Mouse (Mus musculus) cerebellum, adult 9-11 months (tissue): ENCODE measurements around the gene Fam171a2.

ENCODE experiments used
- DNase-seq: peaks from one replicate; pipeline ENCODE4 v3.0.0; 2022

Fam171a2 gene

DNA sequence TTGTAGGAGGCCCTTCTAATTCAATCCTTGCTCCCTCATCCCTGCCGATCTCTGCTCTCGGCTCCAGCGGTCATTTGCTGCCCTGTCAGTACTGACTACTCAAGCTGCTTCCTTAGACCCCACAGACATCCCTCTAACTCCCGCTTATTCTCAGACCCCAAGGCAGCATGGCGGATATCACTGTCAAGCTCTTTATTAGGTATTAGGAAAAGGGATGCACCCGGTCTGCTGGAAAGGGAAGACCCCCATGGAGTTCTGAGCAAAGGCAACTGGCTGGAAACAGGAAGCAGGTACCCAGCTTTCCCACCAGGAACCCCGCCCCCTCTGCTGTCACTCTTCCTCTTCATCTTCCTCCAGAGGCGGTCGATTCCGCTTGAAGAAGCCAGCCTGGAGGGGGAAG is 5.6 kb upstream of the Fam171a2 start:
- DNase-seq, result peak; percentile 36

DNA sequence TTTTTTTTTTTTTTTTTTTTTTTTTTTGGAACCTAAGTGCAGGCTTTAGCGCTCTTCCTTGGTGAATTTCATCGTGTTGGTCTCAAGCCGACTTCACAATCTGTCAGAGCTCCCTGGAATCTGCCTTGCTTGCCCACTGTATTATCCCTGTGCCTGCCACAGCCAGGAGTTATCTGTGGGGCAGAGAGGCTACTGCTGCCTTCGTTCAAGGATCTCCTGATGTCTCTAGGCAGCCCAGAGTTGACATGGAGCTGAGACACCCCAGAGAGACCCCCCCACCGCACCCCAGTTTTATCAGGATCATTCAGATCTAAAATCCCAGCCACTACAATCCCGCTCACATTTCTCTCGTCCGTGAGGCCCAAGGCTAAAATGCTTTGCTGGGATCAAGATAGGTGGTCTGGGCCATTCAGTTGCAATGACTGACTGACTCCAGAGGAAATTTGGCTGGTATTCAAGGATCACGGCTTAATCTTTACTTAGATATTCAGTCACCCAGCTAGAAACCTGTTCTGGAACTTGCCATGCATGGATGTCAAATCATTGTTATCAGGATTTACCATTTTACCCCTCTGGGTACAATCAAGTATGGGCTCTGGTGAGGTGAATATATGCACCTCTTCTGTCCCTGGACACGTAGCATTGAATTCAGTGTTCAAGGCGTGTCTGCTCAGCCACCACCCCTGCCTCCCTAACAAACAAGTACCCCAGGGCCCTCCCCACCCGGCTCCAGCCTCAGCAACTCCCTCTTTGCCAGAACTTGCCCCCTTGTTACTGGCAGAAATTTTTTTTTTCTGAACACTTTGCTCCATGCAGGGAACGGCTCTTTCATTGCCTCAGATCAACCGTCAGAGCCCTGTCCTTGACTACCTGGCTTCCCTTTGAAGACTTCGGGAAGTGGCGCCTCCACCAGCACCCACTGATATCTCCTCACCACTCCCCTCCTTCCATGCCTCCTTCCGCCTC is 1.8 kb upstream of the Fam171a2 start:
- peak; percentile 78 for DNase-seq

DNA sequence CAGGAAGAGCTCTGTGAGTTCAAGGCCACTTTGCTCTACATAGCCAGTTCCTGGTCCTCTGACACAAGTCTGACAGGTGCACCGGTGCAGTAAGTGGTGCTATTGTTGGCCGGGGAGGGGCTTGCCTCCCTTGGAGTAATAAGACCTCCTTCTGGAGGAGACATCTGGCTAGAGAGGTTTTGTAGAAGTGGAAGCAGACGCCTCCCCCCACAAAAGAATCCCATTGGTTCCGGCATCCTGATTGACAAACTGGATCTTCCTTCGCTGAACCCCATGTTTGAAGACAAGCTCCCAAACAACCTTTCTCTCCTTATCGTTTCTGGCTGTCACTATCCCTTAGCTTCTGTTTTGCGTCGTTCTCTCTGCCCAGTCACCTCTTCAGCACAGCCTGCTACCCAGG is 845 bp upstream of the Fam171a2 start:
- DNase-seq, result peak; percentile 68

DNA sequence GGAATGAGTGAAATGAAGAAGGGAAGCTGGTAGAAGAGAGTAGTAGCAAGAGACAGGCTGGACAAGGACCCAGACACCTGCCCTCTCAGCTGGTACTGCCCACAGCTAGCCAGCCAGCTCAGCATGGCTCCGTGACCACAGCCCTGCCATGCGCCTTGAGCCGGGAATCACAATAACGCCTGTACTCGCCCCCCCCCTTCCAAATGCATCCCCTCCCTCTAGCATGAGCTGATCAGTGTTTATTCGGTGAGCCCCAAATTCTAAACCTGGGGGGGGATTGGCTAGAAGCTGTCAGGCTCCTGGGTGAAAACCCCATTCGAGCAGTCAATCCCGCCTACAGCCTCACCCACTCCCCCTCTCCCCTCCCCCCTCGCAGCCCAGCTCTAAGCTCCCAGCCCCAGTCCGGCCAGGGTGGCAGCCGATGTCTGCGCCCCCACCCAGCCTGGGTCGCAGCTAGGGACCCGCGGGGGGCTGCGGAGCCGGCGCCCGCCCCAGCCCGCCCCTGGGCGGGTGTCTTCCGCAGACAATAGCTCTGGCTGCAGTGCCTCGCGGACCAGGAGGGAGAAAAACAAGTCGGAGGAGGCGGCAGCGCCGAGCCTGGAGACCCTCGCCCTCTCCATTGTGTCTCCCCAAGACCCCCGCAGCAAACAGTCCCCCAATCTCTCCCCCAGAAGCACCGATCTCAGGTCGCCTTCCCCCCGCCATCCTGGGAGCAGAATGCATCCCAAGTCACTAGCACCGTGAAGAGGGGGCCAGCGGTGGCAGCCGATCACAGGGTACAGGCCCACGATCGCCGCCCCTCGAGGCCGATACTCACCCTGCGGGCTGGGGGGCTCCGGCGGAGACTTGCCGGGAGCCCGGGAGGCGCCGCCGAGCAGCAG is 661 bp downstream of the Fam171a2 start:
- peak; percentile 84 for DNase-seq

DNA sequence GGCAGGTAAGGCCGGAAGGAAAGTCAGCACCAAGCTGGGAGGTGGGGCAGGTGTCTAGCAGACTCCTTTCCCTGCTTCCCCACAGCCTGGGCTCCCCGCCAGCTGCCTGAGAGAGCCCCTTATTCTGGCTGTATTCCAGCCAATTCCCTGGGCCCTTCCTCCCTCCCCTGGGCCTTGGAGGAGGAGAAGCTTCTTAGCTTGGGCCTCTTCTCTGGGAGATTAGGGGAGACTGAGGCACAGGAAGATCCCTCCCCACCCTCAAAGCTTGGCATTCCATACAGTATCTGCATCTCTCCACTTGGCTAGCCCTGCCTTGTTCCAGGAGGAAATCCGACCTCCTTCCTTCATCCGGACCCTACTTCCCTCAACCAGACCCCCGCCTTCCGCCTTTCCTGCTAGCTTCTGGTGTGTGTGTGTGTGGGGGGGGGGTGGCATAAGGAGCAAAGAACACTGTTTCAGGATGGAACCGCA is 1.6 kb downstream of the Fam171a2 start:
- peak; percentile 80 for DNase-seq

DNA sequence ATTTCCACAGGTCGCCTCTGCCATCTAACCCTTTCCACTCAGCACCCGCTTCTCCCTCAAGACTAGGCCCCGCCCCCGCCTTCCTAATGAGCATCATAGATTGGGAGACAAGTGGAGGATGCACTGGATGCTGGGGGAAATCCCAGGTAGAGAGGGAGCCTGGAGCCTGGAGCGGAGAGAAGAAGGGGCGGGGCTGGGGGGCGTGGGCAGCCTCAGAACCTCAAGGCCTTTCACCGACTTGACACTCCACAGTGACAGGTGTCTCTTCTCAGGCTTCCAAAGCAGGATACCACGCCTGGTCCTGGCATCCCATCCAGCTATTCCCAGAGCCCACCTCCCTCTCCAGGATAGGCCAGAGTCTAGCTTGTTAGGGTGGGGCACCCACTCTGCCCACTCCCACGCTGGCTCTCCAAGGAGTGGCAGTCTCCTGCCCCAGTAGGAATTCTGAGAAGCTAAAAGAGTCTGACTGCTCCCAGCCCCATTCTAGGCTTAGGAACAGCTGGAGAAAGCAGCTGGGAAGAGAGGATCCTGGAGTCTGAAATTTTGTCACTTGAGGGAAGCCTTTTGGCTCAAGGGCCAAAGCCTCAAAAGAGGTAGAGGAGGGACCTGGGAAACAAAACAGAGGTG is 2.1 kb downstream of the Fam171a2 start:
- peak; percentile 67 for DNase-seq

DNA sequence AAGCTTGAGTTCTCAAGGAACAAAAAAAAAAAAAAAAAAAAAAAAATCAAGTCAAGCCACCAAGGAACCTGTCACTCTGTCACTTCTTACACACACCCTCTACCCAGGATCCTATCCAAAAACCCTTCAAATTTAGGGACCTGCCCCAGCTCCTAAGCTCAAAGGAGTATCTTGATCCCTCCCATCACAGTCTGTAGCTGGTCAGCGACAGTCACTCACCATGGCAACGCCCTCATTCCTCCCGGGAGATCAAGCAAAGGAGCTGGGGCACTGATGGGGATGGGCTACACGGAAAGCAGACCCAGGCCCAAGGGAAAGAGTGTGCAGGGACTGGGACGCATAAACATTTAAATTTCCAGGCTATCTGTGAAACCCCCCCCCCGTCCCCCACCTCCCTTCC is 2.7 kb downstream of the Fam171a2 start:
- DNase-seq, result peak; percentile 14

DNA sequence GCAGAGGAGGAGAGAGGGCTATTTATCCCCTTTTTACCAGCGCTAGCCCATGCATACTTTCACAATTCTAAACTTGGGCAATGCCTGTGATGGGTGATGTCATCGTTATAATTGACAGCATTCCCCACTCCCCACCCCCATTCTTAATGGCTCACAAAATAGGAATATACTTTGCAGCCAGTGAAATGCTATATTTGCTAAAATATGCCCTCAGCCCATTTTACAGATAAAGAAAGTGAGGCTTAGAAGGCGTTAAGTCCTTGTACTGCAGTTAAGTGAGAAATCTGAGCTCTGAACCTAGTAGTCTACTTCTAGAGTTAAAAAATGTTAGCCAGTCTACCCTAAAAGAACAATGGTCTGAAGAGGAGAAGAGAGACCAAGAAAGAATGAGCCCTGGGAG is 3.2 kb downstream of the Fam171a2 start:
- DNase-seq, result no peak

DNA sequence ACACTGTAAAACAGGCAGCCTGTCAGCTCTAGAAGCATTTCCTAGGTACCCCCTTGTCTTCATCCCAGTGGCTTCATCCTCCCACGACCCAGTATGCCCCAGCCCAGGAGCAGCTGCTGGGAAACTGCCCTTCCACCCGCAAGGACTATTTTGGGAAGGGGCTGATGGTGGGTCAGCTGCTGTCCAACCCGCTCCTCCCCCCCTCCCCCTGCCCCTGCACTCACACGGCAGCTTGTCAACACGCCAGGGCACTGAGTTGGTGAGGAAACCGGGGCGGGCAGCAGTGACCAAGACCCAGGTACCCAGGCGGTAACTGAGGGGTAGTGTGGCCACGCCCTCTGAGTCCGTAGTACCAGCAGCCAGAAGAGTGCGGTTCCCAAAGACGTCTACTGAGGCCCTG is 3.7 kb downstream of the Fam171a2 start:
- DNase-seq, result peak; percentile 59

DNA sequence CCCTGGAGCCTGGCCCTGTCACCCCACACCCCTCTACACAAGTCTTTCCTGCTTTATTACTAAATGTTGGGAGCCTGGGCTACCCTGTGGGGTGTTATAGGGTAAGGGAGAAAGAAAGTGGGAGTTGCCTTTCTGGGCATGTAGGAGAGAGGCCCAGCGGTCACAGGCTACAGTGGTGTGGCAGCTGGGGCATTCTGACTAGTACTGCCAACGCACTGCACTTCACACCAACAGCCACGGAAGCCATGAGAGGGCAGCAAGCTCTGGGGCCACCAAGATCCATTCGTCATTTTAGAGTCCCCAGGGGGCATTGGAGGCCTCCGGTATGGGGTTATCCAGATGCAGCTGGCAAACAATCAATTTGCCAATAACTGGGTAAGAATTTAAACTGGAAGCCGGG is 5.4 kb downstream of the Fam171a2 start:
- DNase-seq, result no peak

DNA sequence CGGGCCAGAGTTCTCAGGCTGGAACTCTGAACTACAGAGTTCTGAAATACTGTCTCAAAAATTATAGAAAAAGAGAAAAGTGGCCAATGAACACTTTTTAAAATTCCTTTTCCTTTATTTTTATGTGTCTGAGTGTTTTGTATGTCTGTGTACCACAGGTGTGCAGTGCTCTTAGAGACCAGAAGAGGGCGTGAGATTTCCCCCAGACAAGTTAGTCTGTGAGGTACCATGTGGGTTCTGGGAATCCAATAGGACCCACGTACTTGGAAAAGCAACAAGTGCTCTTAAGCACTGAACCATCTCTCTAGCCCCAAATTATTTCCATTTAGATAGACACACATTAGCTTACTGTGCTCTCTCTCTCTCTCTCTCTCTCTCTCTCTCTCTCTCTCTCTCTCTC is 6.0 kb downstream of the Fam171a2 start:
- DNase-seq, result no peak

DNA sequence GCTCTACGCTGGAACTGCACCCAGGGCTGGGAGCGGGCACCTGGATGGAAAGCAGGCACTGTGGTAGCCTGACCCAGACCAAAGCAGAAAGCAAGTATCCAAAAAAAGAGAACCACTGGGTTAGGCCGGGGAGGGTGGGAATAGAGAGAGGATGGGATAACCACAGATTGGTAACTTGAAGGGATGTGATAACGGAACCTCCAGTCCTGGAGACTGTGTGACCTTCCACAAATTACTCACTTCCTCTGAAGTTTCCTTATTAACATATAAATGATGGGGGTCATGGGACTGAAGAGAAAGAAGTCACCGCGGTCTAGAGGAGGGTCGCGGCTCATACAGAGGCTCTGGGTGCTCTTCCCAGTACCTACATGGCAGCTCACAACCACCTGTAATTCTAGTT is 7.2 kb downstream of the Fam171a2 start:
- DNase-seq, result no peak

DNA sequence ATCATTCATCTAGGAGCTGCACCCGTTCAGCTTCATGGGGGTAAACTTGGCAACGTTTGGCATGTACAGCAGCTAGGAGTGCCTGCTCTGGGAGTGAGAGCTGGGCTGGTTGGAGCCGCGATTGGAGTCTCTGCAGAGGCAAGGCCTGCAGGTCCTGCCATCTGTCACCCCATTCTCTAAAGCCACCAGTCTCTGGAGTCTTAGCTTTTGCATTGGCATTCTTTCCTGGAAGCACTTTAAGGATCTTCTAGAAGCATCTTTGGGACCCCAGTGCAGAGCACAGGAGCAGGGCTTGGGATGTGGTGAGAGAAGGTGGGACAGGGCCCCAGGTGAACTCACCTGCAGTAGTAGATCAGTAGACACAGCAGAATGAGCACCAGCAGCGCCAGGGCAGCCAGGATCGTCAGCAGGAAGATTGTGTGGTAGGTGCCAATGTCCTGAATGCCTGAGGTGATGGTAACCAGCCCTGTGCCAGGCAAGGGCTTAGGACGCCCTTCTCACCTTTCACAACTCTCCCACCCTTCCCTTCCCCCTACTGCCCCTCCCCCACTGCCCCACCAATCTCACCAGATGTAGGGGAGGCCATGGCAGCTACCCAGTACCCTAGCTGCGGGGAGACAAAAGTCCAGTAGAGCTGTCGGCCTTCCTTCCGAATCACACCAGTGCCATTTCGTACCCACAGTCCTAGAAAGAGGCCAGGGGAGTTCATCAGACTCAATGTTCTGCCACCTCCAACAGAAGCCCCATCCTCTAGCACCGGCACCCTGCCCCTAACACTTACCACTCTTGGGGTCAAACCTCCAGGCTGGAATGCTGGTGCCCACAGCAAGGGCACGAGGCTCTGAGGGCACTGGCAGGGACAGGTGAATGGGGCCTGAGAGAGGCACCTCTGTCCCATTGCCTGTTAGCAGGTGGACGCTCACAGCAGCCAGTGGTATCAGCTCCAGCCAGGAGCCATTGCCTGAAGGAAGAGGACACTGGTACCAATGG is 8.1 kb downstream of the Fam171a2 start:
- DNase-seq, result peak; percentile 86

DNA sequence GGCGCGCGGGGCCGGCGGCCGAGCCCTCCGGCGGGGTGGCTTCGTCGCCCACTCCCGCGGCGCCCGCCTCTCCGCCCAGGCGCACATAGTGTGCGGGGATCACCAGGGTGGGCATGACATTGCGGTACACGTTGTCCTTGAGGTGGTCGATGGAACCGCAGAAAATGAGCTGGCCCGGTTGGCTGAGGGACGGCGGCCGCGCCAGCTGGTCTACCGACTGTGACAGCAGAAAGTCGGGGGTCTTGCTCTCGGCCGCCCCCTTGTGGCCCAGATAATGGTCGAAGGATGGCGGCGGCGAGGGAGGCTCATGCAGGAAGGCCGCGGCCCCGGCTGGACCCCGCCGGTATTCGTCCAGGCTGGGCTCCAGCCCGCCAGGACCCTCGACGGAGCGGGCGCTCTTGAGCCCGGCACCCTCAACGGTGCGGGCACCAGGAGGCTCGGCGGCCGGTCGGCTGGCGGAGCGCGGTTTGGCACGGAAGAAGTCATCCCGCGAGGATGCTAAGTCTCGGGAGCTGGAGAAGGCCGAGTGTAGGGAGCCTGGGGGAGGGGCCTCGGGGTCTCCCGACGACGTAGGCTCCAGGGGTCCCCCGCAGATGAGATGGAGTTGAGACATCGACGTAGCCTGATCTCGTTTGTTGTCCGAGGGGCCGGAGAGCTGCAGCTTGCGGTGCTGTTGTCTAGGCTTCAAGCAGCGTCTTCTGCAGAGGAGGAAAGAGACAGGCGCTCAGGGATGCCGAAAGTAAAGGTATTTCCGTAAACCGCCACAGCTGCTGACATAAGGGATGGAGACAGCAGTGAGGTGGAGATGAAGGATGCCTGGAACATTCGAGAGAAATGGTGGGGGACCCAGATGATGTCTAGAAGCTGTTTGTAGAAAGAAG is 9.0 kb downstream of the Fam171a2 start:
- DNase-seq, result peak; percentile 86

DNA sequence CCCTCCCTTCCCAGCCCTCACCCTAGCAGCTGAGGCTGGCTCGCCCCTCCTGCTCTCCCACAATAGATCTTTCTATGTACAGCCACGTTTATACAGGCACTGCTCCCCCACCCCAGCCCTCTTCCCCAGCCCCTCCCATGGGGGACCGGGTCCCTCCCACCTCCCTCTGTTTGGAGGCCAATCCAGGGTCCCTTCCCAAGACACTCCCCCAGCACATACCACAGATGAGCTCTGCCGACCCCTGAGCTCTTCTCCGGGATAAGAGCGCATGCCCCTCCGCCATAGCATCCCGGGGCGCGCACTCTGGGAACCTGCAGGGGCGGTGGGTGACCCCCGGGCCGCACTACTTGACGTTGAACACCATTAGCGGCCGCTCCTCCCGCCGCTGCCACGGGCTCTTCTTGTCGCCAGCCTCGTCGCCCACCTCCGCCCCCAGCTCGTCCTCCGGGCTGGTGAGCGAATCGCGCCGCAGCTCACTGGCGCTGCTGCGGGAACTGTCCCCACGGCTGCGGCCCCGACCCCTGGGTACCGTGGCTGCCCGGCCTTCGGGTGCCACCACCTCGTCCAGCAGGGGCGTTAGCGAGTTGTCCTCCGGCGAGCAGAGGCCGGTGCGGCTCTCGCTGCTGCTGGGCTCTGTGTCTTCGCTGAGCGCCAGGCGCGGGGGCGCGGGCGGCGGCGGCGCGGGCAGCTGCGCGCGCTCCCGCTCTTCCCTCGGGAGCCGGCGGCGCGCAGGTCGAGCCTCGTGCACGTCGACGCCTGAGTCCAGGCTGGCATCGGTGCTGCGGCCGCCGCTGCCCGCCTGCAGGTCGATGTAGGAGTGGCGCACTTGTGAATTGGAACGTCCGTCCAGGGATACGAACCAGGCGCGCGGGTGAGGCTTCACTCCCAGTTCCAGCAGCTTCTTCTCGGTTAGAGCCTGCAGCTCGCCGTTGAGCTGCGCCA is 10.1 kb downstream of the Fam171a2 start:
- DNase-seq, result peak; percentile 75

DNA sequence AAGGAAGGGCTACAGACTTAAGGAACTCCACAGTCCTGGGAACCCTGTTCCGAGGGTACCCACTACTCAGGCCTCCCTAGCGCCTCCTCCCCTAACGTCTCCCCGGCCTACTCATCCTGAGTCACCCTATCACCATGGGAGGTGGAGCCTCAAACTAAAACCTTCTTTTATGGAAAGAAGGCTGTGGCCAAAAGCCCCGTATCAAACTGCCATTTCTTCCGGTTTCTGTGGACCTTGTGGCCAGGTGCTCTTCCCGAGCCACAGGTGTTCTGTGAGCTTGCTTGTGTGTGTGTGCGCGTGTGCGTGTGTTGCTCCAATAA is 11.1 kb downstream of the Fam171a2 start:
- DNase-seq, result no peak

DNA sequence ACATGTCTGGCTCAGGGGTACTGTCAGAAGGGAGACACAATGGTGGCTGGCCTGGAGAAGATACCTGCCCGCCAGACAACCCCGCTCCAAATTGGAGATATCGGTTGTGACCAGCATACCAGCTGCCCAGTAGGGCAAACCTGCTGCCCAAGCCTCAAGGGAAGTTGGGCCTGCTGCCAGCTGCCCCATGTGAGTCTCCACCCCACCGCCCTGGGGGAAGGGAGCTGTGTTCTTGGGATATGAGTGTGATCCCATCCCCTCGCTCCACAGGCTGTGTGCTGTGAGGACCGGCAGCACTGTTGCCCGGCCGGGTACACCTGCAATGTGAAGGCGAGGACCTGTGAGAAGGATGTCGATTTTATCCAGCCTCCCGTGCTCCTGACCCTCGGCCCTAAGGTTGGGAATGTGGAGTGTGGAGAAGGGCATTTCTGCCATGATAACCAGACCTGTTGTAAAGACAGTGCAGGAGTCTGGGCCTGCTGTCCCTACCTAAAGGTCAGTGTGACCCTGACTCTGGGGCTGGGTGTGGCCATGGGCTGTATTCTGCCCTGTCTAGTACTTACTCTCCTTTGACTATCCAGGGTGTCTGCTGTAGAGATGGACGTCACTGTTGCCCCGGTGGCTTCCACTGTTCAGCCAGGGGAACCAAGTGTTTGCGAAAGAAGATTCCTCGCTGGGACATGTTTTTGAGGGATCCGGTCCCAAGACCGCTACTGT is 11.6 kb downstream of the Fam171a2 start:
- DNase-seq, result peak; percentile 69

DNA sequence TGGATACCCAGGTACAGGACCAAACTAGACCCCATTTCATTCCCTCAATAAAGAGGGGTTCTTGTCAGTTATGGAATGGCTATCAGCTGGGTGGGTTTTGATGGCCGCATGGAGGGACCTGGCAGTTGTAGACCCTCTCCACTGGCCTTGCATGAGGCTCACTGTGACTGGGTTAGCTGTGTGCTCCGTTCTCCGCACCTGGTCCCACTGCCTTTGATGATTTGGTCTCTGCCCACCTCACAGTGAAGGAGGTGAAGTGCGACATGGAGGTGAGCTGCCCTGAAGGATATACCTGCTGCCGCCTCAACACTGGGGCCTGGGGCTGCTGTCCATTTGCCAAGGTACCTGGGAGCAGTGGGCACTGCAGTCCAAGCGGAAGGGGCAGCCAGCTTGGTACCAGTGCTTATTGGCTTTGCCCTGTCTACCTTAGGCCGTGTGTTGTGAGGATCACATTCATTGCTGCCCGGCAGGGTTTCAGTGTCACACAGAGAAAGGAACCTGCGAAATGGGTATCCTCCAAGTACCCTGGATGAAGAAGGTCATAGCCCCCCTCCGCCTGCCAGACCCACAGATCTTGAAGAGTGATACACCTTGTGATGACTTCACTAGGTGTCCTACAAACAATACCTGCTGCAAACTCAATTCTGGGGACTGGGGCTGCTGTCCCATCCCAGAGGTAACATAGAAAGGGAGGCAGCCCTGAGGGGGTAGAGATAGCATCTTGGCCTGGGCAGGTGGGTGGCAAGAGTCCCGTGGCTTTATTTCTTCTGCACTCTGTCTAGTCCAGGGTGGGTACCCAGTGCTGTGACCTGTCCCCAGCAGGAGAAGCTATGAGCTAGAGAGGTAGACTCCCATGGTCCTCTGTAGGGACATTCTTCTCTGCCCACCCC is 12.4 kb downstream of the Fam171a2 start:
- DNase-seq, result peak; percentile 67
